In the genomic region with DNA sequence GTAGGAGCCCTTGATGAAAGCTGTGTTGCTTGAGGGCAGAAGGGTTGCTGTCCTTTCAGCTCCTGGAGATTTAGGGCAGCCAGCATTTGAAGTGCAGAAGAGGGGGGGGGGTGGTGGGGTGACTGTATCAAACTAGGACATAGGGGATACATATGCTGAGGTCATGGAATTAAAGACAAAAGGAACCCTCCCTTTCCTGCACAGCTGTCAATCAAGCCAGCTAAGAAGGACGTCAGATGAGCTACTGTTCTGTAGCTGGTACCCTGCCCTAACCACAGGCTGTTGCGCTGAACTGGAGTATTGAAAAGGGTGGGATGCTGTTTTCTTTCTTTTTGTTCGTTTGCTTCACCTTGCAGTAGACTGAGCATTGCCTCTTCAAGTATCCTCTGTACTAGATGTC, we compare ENCODE assay signal across 19 mouse cellular contexts.
A peak's percentile ranks its signal among the peaks of the same experiment; 100 is the strongest.
DNase-seq lines count a peak whose midpoint lies in the region; ATAC-seq and TF ChIP-seq lines count a peak whose summit lies in the region.
"Had no signal": no experiment of that assay in that cellular context is flagged by ENCODE, and none has a peak within 500 bp of the region (broad histone marks: within the 10 kb centered on the region; RNA-seq: fewer than 3 reads in every experiment).

No protein-coding gene starts in this region.

- H3K36me3 ChIP-seq in heart, postnatal 0 days (replicated peaks; ENCODE audit: control insufficient read depth, insufficient read depth, low read length), result peaks cover 45% of the 10 kb centered on the region
- peaks cover 25% of the 10 kb centered on the region for H3K36me3 ChIP-seq in embryonic facial prominence, embryonic 10.5 days (replicated peaks)
- peaks cover 32% of the 10 kb centered on the region for H3K36me3 ChIP-seq in embryonic facial prominence, embryonic 13.5 days
- H3K36me3 ChIP-seq in midbrain, embryonic 13.5 days, result peaks cover 23% of the 10 kb centered on the region

- ATAC-seq in heart, postnatal 0 days (ENCODE audit: insufficient read depth, low read depth), result no peak
- ATAC-seq in embryonic facial prominence, embryonic 13.5 days (ENCODE audit: insufficient number of reproducible peaks, insufficient read depth, low FRiP score, low TSS enrichment, low read depth), result no peak
- peak; percentile 46; the same call in 1 of the 2 replicates for ATAC-seq in midbrain, embryonic 13.5 days
- ATAC-seq: liver, embryonic 12.5 days had no signal

- no peak overlapping the region for H3K9ac ChIP-seq in heart, postnatal 0 days (replicated peaks; ENCODE audit: low read depth, low read length)
- H3K9ac ChIP-seq in embryonic facial prominence, embryonic 13.5 days, result no peak overlapping the region
- H3K9ac ChIP-seq in midbrain, embryonic 13.5 days (replicated peaks), result no peak overlapping the region
- H3K9ac ChIP-seq: hindbrain, embryonic 15.5 days; liver, embryonic 12.5 days; lung, embryonic 15.5 days; neural tube, embryonic 13.5 days; stomach, embryonic 15.5 days had no signal

- TF ChIP-seq EP300 in heart, postnatal 0 days (IDR thresholded peaks at IDR 0.05; ENCODE audit: low read depth), result no peak

- no peak overlapping the region for H3K4me3 ChIP-seq in heart, postnatal 0 days (ENCODE audit: low read depth, low read length)
- no peak overlapping the region for H3K4me3 ChIP-seq in embryonic facial prominence, embryonic 10.5 days
- no peak overlapping the region for H3K4me3 ChIP-seq in embryonic facial prominence, embryonic 13.5 days
- no peak overlapping the region for H3K4me3 ChIP-seq in midbrain, embryonic 13.5 days (replicated peaks)
- H3K4me3 ChIP-seq: hindbrain, embryonic 15.5 days; liver, embryonic 12.5 days; lung, embryonic 15.5 days; neural tube, embryonic 13.5 days; stomach, embryonic 15.5 days had no signal

- H3K9me3 ChIP-seq in heart, postnatal 0 days (replicated peaks; ENCODE audit: control insufficient read depth, low read length), result no peaks in the 10 kb centered on the region
- H3K9me3 ChIP-seq in embryonic facial prominence, embryonic 10.5 days, result no peaks in the 10 kb centered on the region
- H3K9me3 ChIP-seq in embryonic facial prominence, embryonic 13.5 days, result no peaks in the 10 kb centered on the region
- H3K9me3 ChIP-seq in midbrain, embryonic 13.5 days, result no peaks in the 10 kb centered on the region
- H3K9me3 ChIP-seq: hindbrain, embryonic 15.5 days; liver, embryonic 12.5 days; lung, embryonic 15.5 days; neural tube, embryonic 13.5 days; stomach, embryonic 15.5 days had no signal

- H3K4me2 ChIP-seq in heart, postnatal 0 days (ENCODE audit: low read depth, low read length), result no peak overlapping the region
- H3K4me2 ChIP-seq in embryonic facial prominence, embryonic 13.5 days, result no peak overlapping the region
- H3K4me2 ChIP-seq in midbrain, embryonic 13.5 days (replicated peaks), result no peak overlapping the region
- H3K4me2 ChIP-seq: hindbrain, embryonic 15.5 days; liver, embryonic 12.5 days; lung, embryonic 15.5 days; neural tube, embryonic 13.5 days; stomach, embryonic 15.5 days had no signal

- 0 out of 2 replicates have a peak overlapping the region, but pooled peaks have one; percentile 13 for H3K27ac ChIP-seq in heart, postnatal 0 days (ENCODE audit: low read depth)
- H3K27ac ChIP-seq in embryonic facial prominence, embryonic 10.5 days (replicated peaks), result peak overlapping the region; percentile 3; the same call in 1 of the 2 replicates
- 0 out of 2 replicates have a peak overlapping the region, but pooled peaks have one; percentile 51 for H3K27ac ChIP-seq in embryonic facial prominence, embryonic 13.5 days
- peak overlapping the region; percentile 58 for H3K27ac ChIP-seq in midbrain, embryonic 13.5 days
- H3K27ac ChIP-seq: hindbrain, embryonic 15.5 days; kidney, postnatal 0 days; liver, embryonic 12.5 days; macrophage; neural tube, embryonic 13.5 days; stomach, embryonic 15.5 days had no signal

- no peak for TF ChIP-seq CTCF in heart, postnatal 0 days (IDR thresholded peaks at IDR 0.05; ENCODE audit: low read depth)

- WGBS in heart, postnatal 0 days, result 61% methylated on average over 3 of the region's 3 CpGs
- WGBS in embryonic facial prominence, embryonic 10.5 days, result 53% methylated on average over 3 of the region's 3 CpGs
- WGBS in embryonic facial prominence, embryonic 13.5 days, result 52% methylated on average over 3 of the region's 3 CpGs
- WGBS in midbrain, embryonic 13.5 days, result 30% methylated on average over 3 of the region's 3 CpGs

- H3K4me1 ChIP-seq in heart, postnatal 0 days (ENCODE audit: control insufficient read depth, insufficient read depth), result peaks cover 21% of the 10 kb centered on the region
- peaks cover 32% of the 10 kb centered on the region for H3K4me1 ChIP-seq in embryonic facial prominence, embryonic 10.5 days
- H3K4me1 ChIP-seq in embryonic facial prominence, embryonic 13.5 days, result peaks cover 24% of the 10 kb centered on the region
- H3K4me1 ChIP-seq in midbrain, embryonic 13.5 days (replicated peaks), result peaks cover 54% of the 10 kb centered on the region
- H3K4me1 ChIP-seq: liver, embryonic 12.5 days had no signal

- H3K27me3 ChIP-seq in heart, postnatal 0 days (ENCODE audit: control insufficient read depth, insufficient read depth, low read length), result no peaks in the 10 kb centered on the region
- no peaks in the 10 kb centered on the region for H3K27me3 ChIP-seq in embryonic facial prominence, embryonic 10.5 days (replicated peaks; ENCODE audit: low read depth, poor library complexity, severe bottlenecking)
- no peaks in the 10 kb centered on the region for H3K27me3 ChIP-seq in embryonic facial prominence, embryonic 13.5 days
- no peaks in the 10 kb centered on the region for H3K27me3 ChIP-seq in midbrain, embryonic 13.5 days
- H3K27me3 ChIP-seq: hindbrain, embryonic 15.5 days; liver, embryonic 12.5 days; lung, embryonic 15.5 days; neural tube, embryonic 13.5 days; stomach, embryonic 15.5 days had no signal

- no peak for DNase-seq in heart, postnatal 0 days (ENCODE audit: low spot score)
- DNase-seq in heart, postnatal 4 days, result no peak
- no peak for DNase-seq in embryonic facial prominence, embryonic 10.5 days (ENCODE audit: low spot score)
- no peak for DNase-seq in testis, postnatal 10 days (ENCODE audit: low spot score)
- DNase-seq in ovary, postnatal 10 days (ENCODE audit: low spot score), result no peak
- DNase-seq: adrenal gland, postnatal 36 days; cerebellum, adult 2 months; heart, adult 18-20 months; kidney, adult 11 months; thymus, postnatal 25 days had no signal

Comparison
In these comparisons a context has a peak if more than half of its experiments do, and no peak if none do; other contexts are left out.
1. H3K27ac ChIP-seq: peak in every context shown above with its lines; median percentile 58 in midbrain, embryonic 13.5 days; 51 in embryonic facial prominence, embryonic 13.5 days; 13 in heart, postnatal 0 days; 3 in embryonic facial prominence, embryonic 10.5 days.